Mouse (Mus musculus): ENCODE results near the gene Sympk.

DNA sequence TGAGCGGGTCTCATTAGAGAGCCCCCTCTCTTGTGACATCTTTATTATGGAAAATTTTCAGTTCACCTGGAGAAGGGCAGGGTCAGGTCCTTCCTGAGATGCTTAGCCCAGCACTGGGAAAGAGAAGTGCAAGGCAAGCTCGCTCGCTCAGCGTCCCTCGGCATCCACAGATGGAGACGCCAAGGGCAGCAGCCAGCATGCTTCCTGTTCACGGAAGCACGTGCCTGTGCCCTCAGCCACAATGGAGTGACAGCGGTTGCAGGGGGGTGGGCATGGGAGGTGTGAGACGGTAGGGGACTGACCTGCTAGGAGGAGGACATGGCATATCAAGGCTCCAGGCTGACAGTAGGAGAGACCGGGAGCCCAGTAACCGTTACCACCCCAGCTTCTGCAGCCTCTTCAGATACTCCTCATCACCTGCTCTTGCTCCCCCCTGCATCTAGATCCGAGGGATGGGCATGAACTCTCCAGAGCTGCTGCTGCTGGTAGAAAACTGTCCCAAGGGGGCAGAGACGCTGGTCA, 23.9 kb downstream of the Sympk start:
- TF ChIP-seq EP300 (optimal IDR thresholded peaks at IDR 0.05) = no peak
- TF ChIP-seq CTCF (IDR thresholded peaks at IDR 0.05; ENCODE audit: low read depth) = no peak

Measured in stomach, postnatal 0 days (tissue).